Mouse (Mus musculus) embryo, embryonic 9.5 days (tissue): ENCODE measurements at regions not wholly inside any gene's neighbourhood (a gene's known extent, or its start where the extent isn't known, plus 50 kb on each side); places are given as distances from the start of the nearest gene placed in this dataset.
"Not testable (repeated sequence)": the region's sequence is repeated elsewhere in the genome, so short reads cannot be mapped to it uniquely, and the experiment has no call there.

Experiments used
- DNase-seq: peaks from one replicate; pipeline ENCODE4 v3.0.0-alpha.2; 2017; ENCODE audit errors: extremely low spot score

DNA sequence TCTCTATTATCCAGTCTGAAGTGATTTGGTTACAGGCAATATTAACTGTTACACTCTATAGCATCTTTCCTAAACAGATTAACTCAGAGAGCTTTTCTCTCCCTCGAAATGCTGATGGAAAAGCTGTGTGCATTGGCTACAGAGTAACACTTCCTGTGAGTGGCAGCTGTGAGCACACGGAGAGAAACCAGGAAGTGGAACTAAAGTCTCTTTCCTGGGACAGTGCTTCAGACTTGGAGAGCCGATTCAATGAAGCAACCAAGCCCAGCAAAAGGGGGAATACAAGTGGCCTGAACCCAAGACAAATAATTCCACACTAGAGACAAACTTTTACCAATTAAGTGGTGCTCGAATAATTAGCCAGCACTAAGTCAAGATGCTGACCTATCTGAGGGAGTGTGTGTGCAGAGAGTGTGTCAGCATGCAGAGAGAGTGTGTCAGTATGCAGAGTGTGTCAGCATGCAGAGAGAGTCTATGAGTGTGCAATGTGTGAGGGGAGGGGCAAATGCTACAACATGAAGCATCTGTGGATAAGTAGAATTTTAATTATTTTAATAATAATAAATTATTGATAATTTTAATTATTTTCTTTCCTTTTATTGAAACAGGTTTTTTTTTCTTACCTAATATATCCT is 74.9 kb upstream of the 1110032F04Rik start:
- DNase-seq, result no peak

DNA sequence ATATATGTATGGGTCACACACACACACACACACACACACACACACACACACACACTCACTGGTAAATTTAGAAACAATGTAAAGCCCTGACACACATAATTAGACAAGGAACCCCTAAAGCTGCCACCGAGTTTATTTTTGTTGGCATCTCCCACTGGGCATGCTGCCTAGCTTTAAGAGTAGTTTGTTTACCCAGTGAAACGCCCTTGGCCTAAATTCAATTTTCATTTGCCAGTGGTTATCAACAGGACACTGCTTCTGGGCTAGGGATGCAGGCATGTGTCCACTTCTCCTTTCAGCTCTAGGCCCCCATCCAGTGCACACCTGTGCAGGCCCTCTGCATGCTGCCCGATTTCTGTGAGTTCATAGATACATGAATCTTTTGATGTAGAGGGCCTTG is 73.7 kb upstream of the 1110032F04Rik start:
- DNase-seq, result no peak

DNA sequence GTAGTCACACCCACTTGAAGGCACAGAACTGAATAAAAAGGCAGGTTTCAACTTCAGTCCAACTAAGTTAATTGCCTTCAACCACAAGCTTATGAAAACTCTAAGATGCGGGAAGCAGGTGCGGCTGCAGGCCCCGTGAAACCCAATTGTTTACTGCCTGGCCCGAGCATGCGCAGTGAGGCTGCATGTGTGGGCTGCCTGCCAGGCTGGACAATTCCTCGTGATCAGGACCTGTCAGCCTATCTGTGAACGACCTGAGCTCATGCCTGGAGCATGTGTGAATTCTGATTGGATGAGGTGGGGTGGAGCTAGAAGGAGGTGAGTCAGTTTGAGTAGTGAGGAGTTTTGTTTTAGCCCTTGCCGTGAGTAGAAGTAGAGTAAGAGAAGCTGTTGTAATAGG is 71.0 kb upstream of the 1110032F04Rik start:
- DNase-seq, result not testable (repeated sequence)

DNA sequence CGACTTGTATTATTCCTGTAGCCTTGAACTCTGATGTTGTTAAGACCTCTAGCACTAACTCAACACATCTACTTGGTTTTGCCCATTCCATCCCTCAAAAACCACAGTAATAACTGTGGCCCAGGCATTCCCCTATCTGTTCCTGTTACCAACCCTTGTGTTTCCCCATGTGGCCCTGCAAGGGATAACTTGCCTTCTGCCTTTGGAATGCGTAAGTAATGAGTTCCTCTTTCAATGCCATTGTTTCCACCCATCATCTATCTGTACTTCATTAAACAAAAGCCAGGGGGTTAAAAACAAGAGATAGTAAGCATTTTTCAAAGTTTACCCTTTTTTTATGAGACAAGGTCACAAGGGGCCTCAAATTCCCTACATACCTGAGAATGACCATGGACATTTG is 60.5 kb upstream of the 1110032F04Rik start:
- DNase-seq, result no peak

DNA sequence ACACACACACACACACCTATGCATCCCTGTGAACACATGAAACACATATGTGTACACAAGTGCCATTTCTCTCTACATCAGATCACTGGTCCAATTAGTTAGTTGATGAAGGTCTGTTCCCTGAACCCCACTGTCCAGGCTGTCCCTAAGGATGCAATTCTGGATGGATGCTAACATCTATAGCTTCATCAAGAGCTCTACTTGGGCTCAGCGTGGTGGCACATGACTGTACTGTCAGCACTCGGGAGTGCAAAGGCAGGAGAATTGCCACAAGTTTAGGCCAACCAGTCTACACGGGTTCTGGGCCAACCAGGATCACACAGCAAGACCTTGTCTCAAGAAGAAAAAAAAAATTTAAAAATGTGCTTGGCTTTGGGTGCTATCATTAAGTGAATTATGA is 55.9 kb upstream of the 1110032F04Rik start:
- DNase-seq, result no peak

DNA sequence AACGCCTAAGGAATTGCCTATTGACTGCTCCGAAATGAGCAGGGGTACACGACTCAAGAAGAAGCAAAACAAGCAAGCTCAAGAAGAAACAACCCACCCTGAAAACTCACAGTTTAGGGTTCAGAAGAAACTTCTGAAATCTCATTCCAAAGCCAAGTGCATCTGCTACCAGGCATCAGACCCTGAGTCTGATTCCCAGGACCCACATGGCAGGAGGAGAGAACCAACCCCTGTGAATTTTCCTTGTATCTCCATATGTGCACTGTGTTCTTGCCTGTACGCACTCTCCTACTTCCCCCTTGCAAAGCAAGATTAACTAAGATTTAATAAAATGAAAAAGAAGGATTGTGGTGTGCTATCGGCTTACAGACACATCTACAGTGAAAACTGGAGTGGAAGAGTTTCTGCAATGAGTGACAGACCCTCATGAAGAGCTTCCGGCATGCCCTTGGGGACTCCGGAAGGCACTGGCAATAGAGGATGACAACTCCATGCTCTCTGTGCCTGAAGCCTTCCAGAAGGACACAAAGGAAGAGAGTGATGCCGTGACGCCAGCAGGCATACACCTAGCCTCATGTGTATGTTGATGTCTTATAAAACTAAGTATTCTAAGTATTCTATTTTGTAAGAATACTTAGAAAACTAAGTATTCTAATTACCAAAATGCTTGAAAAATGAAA is 55.2 kb upstream of the 1110032F04Rik start:
- DNase-seq, result no peak

DNA sequence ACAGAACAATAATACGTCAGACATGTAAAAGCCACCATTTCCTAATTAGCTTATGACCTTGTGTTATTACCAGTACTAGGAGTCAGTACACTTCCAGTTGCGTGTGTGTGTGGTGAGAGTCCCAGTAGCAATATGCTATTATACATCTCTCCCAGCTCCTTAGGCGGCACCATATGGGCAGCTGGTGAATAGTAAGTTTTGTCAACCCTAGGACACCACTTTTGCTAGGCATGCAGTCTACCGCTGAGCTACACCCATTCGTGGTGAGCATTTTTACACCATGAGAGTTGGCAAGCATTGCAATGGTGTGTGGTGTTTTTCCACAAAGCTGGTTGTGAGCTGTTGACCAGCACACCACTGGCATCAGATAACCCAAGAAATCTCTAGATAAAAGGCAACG is 53.8 kb upstream of the 1110032F04Rik start:
- no peak for DNase-seq

DNA sequence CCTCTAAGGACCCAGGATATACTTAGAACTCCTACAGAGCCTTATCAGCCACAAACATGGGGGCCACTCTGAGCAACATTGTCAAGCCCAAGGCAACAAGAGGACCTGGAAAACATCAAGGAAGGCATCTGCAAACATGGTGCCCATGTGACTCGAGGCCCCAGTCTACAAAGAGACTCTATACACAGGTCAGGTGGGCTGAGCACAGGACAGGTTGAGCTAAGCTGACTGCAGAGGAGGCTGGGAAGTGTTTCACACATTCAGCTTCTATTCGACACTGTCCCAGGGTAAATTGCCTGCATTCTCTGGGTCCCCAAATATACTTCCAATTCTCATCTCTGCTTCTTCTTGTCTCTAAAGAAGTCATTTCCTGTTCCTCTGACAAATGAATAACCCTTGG is 52.1 kb upstream of the 1110032F04Rik start:
- DNase-seq, result no peak
